Mouse (Mus musculus): ENCODE measurements at regions not wholly inside any gene's neighbourhood (a gene's known extent, or its start where the extent isn't known, plus 50 kb on each side); places are given as distances from the start of the nearest gene placed in this dataset. TPM values are rescaled to one million over a fixed set of nuclear protein-coding genes. Genes with fewer than 3 reads are reported as not detected.

DNA sequence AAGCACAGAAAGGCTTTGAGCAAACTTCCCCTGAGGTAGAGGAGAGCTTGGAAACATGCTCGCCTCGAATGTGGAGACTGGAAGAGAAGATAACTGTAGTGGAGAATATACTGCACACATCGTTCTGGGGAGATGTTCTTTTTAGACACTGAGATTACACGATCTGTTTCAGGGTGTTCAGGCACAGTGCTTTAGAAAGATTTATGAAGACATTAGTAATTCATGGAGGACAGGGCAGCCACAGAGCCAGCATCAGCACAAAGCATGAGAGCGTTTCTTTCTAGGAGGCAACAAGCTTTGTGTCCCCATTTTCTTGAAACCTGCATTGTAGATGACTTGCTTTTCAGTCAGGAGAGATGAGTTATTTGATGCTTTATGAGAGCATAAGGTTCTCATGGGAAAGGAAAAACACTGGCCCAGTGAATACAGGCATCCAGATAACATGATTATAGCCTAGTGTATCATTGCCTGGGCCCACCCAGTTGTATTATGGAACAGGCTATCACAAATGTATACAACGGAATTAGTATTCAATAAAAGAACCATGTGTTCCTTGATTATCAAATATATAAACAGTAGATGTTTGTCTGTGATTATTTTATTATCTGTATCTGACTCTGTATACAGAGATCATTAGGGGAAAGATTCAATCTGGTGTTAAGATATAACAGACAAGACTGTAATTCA lies 151.0 kb downstream of the Calcrl start:
- Histone ChIP-seq H3K9me3 (ENCODE audit: low read length) (no peaks in the 10 kb centered on the region), H3K27me3 (ENCODE audit: insufficient read depth, low read length) (no peaks in the 10 kb centered on the region), H3K4me2 (ENCODE audit: low read depth, low read length, poor library complexity, severe bottlenecking) (no peak overlapping the region), H3K4me3 (ENCODE audit: low read depth, low read length) (no peak overlapping the region), H3K27ac (ENCODE audit: low read depth, low read length) (no peak overlapping the region), H3K4me1 (ENCODE audit: insufficient read depth, low read length) (no peaks in the 10 kb centered on the region), H3K9ac (replicated peaks; ENCODE audit: low read length, poor library complexity, severe bottlenecking) (no peak overlapping the region), H3K36me3 (ENCODE audit: insufficient read depth, low read length) (no peaks in the 10 kb centered on the region)
- TF ChIP-seq CTCF (IDR thresholded peaks at IDR 0.05), result no peak
- no peak for ATAC-seq (ENCODE audit: low FRiP score)
- 73% methylated on average over 6 of the region's 6 CpGs for WGBS
- no peak for DNase-seq (ENCODE audit: low spot score)

- Histone ChIP-seq H3K27me3 (ENCODE audit: insufficient read depth, low read length) (no peaks in the 10 kb centered on the region), H3K9ac (replicated peaks; ENCODE audit: low read length, poor library complexity, severe bottlenecking) (no peak overlapping the region), H3K36me3 (ENCODE audit: insufficient read depth, low read length) (no peaks in the 10 kb centered on the region), H3K4me3 (ENCODE audit: low read depth, low read length) (no peak overlapping the region), H3K4me1 (ENCODE audit: insufficient read depth, low read length) (no peaks in the 10 kb centered on the region), H3K4me2 (ENCODE audit: low read depth, low read length, poor library complexity, severe bottlenecking) (no peak overlapping the region), H3K9me3 (ENCODE audit: low read length) (no peaks in the 10 kb centered on the region), H3K27ac (ENCODE audit: low read depth, low read length) (no peak overlapping the region)
- DNase-seq (ENCODE audit: low spot score) (no peak), ATAC-seq (ENCODE audit: low FRiP score) (no peak)
- WGBS, result 85% methylated on average over 1 of the region's 1 CpGs
- TF ChIP-seq CTCF (IDR thresholded peaks at IDR 0.05), result 0 out of 2 replicates have a peak, but pooled peaks have one; percentile 11
Observed at GRCm38 (mm10) chr2:84277181-84277580, 148.0 kb downstream of the Calcrl start.

Small RNA genes lying in the stretch of these regions (microRNA-seq; reads per million reads assigned to microRNA genes)
- not detected for gene Gm25972 (ENCODE audit: borderline number of aligned reads)
